Mouse (Mus musculus) embryonic facial prominence, embryonic 12.5 days (tissue): ENCODE results near the gene Cfap58. TPM values are rescaled to one million over a fixed set of nuclear protein-coding genes. Genes with fewer than 3 reads are reported as not detected.

ENCODE experiments used
- ATAC-seq: fragments of 200-750 bp; cut with Nextera tagmentation; 2 replicates; pipeline ENCODE4 v1.8.0; 2017; ENCODE audit not compliant: insufficient number of reproducible peaks, insufficient read depth, low FRiP score, low TSS enrichment
- H3K27ac ChIP-seq: fragments of 300-500 bp; sonication (generic); 2 replicates; pipeline ENCODE4 v1.5.1; 2016; ENCODE audit warnings: mild to moderate bottlenecking
- H3K27me3 ChIP-seq: fragments of 300-500 bp; sonication (generic); 2 replicates; pipeline ENCODE4 v1.6.1; 2016; ENCODE audit warnings: mild to moderate bottlenecking, moderate library complexity
- H3K36me3 ChIP-seq: fragments of 300-500 bp; sonication (generic); 2 replicates; pipeline ENCODE4 v1.6.1; 2016; ENCODE audit warnings: mild to moderate bottlenecking
- H3K4me1 ChIP-seq: fragments of 300-500 bp; sonication (generic); 2 replicates; pipeline ENCODE4 v1.6.1; 2016
- H3K4me2 ChIP-seq: fragments of 300-500 bp; sonication (generic); replicated peaks from 2 replicates; pipeline ENCODE4 v1.6.1; 2016; ENCODE audit warnings: mild to moderate bottlenecking, moderate library complexity
- H3K4me3 ChIP-seq: fragments of 300-500 bp; sonication (generic); 2 replicates; pipeline ENCODE4 v1.5.1; 2016; ENCODE audit warnings: mild to moderate bottlenecking
- H3K9ac ChIP-seq: fragments of 300-500 bp; sonication (generic); 2 replicates; pipeline ENCODE4 v1.6.1; 2016; ENCODE audit warnings: mild to moderate bottlenecking, moderate library complexity
- H3K9me3 ChIP-seq: fragments of 300-500 bp; sonication (generic); 2 replicates; pipeline ENCODE4 v1.6.1; 2016; ENCODE audit warnings: mild to moderate bottlenecking, moderate library complexity
- WGBS: fragments of 180-500 bp; shearing (Covaris S2); methylation state at CpG from one replicate; pipeline ENCODE4 v1.1.7; 2016; 5-methylcytosine and 5-hydroxymethylcytosine counted together
- polyA plus RNA-seq: library from polyadenylated mRNA; unstranded; fragments of >200 nt; fragmentation: Nextera tagmentation; extraction: Ambion mirVana; gene quantifications from 2 replicates; pipeline ENCODE4 v1.2.1, GENCODE M21; 2016

The Cfap58 gene
- polyA plus RNA-seq: 0.15 TPM in 1 of 2 replicates, not detected in the other

DNA sequence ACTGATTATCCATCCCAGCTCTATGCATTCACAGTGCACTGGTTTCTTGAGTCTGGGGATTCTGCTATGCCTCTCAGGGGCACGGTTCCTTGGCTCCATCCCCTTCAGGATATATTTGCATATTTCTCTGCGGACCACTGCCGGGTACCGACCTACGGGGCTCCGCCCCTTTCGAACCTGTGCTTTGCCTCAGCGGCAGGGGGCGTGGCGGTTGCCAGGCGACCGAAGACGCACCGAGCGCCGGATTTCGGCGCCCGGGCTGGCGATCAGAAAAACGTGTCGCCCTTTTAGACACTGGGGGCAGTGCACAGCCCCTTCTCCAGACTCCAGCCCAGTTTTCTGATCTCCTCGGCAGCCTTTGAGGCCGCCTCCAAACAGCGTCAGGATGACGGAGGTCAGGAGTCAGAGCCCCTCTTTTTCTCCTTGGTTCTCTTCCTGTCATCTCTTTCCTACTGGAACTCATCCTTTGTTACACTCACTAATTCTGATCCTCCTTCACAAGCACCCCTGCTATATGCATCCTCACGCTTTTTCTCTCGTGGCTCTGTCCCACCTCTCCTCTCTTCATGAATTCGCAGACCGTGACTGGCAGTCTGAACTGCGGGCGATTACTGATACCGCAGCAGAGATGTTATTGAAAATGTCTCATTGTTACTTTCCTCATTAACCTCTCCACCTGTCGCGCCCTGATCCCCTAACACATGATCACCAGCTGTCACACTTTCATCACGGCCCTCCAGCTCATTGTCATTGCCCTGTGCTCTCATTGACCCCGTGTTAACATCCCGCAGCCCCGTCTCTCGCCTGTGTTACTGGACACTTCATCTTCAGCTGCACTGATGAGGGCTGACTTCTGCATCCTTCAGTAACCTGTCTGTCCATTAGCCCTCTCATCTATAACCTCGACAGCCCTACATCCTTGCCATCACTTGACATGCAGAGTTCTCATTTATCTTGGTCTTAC lies at the start of gene Cfap58:
TSS of gene Cfap58 (plus strand) at position 233 of the 964 bp plus-strand sequence.
- 5% methylated on average over 41 of the region's 41 CpGs for WGBS
- peak; percentile 82 for ATAC-seq
- Histone ChIP-seq H3K36me3 (no peaks in the 10 kb centered on the region), H3K4me1 (peaks cover 8% of the 10 kb centered on the region; the same call in 1 of the 2 replicates), H3K9ac (0 out of 2 replicates have a peak within 1 kb of the TSS, but pooled peaks have one; percentile 2), H3K27me3 (0 out of 2 replicates have a peak, but pooled peaks cover 3% of the 10 kb centered on the region), H3K4me3 (peak within 1 kb of the TSS; percentile 35), H3K27ac (no peak within 1 kb of the TSS), H3K9me3 (no peaks in the 10 kb centered on the region), H3K4me2 (peak within 1 kb of the TSS; percentile 74)

- Histone ChIP-seq H3K4me1 (peaks cover 4% of the 10 kb centered on the region; the same call in 1 of the 2 replicates), H3K27me3 (no peaks in the 10 kb centered on the region), H3K36me3 (0 out of 2 replicates have a peak, but pooled peaks cover under 1% of the 10 kb centered on the region), H3K9me3 (no peaks in the 10 kb centered on the region), H3K9ac (no peak overlapping the region), H3K4me2 (no peak overlapping the region), H3K27ac (no peak overlapping the region), H3K4me3 (no peak overlapping the region)
- 93% methylated on average over 8 of the region's 8 CpGs for WGBS
- no peak for ATAC-seq
Measured at GRCm38 (mm10) chr19:47888037-47888436, 49.4 kb upstream of the Cfap58 start.

DNA sequence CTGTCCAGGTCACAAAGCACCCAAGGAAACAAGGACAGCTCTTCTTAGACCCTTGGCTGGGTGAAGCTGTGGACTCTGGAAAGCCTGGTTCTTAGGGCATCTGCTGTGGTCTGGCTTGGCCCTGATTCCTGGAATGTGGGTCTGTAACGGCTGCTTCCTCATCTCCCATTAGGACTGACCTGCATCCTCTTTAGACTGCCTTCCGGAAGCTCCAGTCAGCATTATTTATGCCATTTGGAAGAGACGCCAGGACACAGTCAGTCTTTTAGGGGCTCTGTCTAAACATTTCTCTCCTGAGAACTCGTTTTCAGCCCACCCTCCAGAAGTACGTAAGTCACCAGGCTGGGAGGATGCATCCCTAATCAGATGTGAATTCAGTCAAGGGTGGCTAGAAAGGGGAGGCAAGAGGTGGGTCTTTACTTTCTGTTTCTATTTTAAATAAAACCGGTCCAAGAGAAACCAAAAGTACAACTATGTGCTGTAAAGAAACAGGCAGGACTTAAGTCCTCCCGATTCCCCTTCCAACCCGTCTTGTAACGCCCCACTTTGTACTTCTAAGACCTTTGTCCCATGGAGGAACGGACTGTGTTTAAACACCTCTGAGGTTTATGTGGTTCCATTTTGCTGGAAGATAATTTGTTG lies 46.9 kb upstream of the Cfap58 start:
- peaks cover 3% of the 10 kb centered on the region; the same call in 1 of the 2 replicates for H3K4me1 ChIP-seq
- no peak overlapping the region for H3K9ac ChIP-seq
- no peak for ATAC-seq
- H3K4me2 ChIP-seq: no peak overlapping the region
- H3K36me3 ChIP-seq: peaks cover 18% of the 10 kb centered on the region
- H3K27ac ChIP-seq: no peak overlapping the region
- no peaks in the 10 kb centered on the region for H3K27me3 ChIP-seq
- WGBS: 70% methylated on average over 10 of the region's 10 CpGs
- H3K4me3 ChIP-seq: no peak overlapping the region
- H3K9me3 ChIP-seq: no peaks in the 10 kb centered on the region

GRCm38 (mm10) chr19:47891562-47892312 lies 45.7 kb upstream of the Cfap58 start:
- WGBS: 79% methylated on average over 11 of the region's 11 CpGs
- no peak overlapping the region for H3K27ac ChIP-seq
- H3K36me3 ChIP-seq: peaks cover 29% of the 10 kb centered on the region
- no peaks in the 10 kb centered on the region for H3K9me3 ChIP-seq
- no peak overlapping the region for H3K9ac ChIP-seq
- peaks cover 3% of the 10 kb centered on the region; the same call in 1 of the 2 replicates for H3K4me1 ChIP-seq
- H3K4me3 ChIP-seq: no peak overlapping the region
- no peak for ATAC-seq
- no peak overlapping the region for H3K4me2 ChIP-seq
- H3K27me3 ChIP-seq: no peaks in the 10 kb centered on the region

DNA sequence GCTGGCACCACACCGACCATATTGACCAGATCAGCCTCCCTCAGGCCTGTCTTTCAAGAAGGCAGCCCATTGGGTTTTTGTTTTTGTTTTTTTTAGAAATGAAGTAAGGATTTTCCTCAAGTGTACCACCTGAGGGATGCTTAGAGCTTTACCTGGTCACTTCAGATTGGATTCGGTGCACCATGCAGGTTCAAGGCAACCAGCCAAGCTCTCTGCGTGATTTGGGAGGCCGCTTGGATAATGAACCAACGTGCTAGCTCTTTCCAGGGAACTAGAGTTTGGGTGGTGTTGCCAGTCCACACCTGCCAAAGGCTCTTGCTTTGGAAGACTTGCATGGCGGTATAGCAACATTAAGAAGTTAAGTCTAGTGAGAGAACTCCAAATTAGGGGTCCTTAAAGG lies 44.4 kb upstream of the Cfap58 start:
- Histone ChIP-seq H3K9ac (no peak overlapping the region), H3K27me3 (no peaks in the 10 kb centered on the region), H3K4me3 (no peak overlapping the region), H3K4me1 (peaks cover 3% of the 10 kb centered on the region; the same call in 1 of the 2 replicates), H3K27ac (no peak overlapping the region), H3K4me2 (no peak overlapping the region), H3K36me3 (peaks cover 42% of the 10 kb centered on the region), H3K9me3 (no peaks in the 10 kb centered on the region)
- 90% methylated on average over 6 of the region's 6 CpGs for WGBS
- ATAC-seq: no peak

GRCm38 (mm10) chr19:47898472-47899079 lies 38.9 kb upstream of the Cfap58 start:
- Histone ChIP-seq H3K36me3 (peaks cover 38% of the 10 kb centered on the region), H3K4me3 (no peak overlapping the region), H3K9me3 (no peaks in the 10 kb centered on the region), H3K9ac (no peak overlapping the region), H3K4me1 (peaks cover 22% of the 10 kb centered on the region), H3K4me2 (no peak overlapping the region), H3K27me3 (no peaks in the 10 kb centered on the region), H3K27ac (no peak overlapping the region)
- ATAC-seq: no peak
- WGBS: 87% methylated on average over 8 of the region's 8 CpGs

DNA sequence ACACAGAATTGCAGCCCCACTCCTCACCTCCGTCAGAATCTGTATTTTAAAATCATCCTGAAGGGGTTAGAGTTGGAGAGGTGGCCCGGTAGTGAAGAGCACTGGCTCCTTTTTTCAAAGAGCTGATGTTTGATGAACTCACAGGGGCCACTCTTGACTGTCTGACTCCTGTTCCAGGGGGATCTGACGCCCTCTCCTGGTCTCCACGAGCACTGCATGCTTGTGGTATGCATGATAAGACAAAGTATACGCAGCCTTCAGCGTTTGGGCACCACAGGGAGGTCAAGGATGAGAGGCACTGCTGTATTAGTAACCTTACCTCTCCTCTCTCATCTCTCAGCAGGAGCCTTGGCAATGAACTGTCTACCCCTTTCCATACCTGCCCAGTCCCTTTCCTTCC lies 37.5 kb upstream of the Cfap58 start:
- Histone ChIP-seq H3K4me3 (no peak overlapping the region), H3K9ac (no peak overlapping the region), H3K4me2 (no peak overlapping the region), H3K4me1 (peaks cover 25% of the 10 kb centered on the region), H3K27me3 (no peaks in the 10 kb centered on the region), H3K9me3 (no peaks in the 10 kb centered on the region), H3K27ac (no peak overlapping the region), H3K36me3 (peaks cover 32% of the 10 kb centered on the region)
- ATAC-seq: no peak
- WGBS: 67% methylated on average over 6 of the region's 6 CpGs

- H3K9me3 ChIP-seq: no peaks in the 10 kb centered on the region
- H3K4me2 ChIP-seq: no peak overlapping the region
- WGBS: 76% methylated on average over 10 of the region's 10 CpGs
- H3K4me1 ChIP-seq: peaks cover 25% of the 10 kb centered on the region
- no peak overlapping the region for H3K27ac ChIP-seq
- no peak overlapping the region for H3K4me3 ChIP-seq
- ATAC-seq: no peak
- peaks cover 26% of the 10 kb centered on the region for H3K36me3 ChIP-seq
- H3K27me3 ChIP-seq: no peaks in the 10 kb centered on the region
- H3K9ac ChIP-seq: no peak overlapping the region
Measured at GRCm38 (mm10) chr19:47900558-47900957, 36.9 kb upstream of the Cfap58 start.

GRCm38 (mm10) chr19:47902316-47903201 lies 34.9 kb upstream of the Cfap58 start:
- Histone ChIP-seq H3K4me1 (peaks cover 25% of the 10 kb centered on the region), H3K9ac (no peak overlapping the region), H3K36me3 (peaks cover 6% of the 10 kb centered on the region), H3K4me2 (no peak overlapping the region), H3K27ac (peak overlapping the region; percentile 50), H3K27me3 (no peaks in the 10 kb centered on the region), H3K9me3 (no peaks in the 10 kb centered on the region), H3K4me3 (no peak overlapping the region)
- ATAC-seq: no peak
- 57% methylated on average over 13 of the region's 13 CpGs for WGBS

DNA sequence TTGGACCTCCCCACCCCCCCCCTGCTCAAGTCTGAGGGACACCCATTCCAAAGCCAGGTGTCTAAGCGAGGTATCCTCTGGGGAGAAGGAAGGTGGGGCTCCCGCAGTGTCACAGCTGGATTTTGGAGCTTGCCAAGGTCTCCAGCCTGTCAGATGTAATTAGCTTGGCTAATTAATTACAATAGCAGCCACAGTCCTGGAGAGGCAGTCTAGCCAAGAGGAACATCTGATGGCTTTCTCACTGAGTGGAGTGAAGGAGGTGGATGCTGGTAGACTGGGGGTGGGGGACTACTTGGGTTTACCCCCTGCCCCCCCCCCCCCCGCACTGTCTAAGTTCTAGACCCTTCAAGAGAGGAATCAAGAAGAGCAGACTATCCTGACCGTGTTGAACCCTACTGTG lies 33.8 kb upstream of the Cfap58 start:
- Histone ChIP-seq H3K4me2 (no peak overlapping the region), H3K9me3 (no peaks in the 10 kb centered on the region), H3K36me3 (no peaks in the 10 kb centered on the region), H3K9ac (no peak overlapping the region), H3K4me1 (peaks cover 31% of the 10 kb centered on the region), H3K4me3 (no peak overlapping the region), H3K27me3 (no peaks in the 10 kb centered on the region), H3K27ac (no peak overlapping the region)
- 42% methylated on average over 4 of the region's 4 CpGs for WGBS
- ATAC-seq: no peak
